Mouse (Mus musculus): Measurements from ENCODE around the gene Olfr1076. TPM values are rescaled to one million over a fixed set of nuclear protein-coding genes. Genes with fewer than 3 reads are reported as not detected.

Gene Olfr1076
- total and polyA plus RNA-seq, 2 experiments: not detected

Other genes starting within 250 kb of the Olfr1076 start
- gene Olfr1051, start 229.4 kb upstream of the Olfr1076 start, total RNA-seq (2014; rRNA removed): not detected in 2 replicates
- not detected in 2 replicates for gene Olfr1051, start 229.4 kb upstream of the Olfr1076 start, polyA plus RNA-seq (2012; rRNA removed)
- not detected in 2 replicates for gene Olfr1052, start 216.0 kb upstream of the Olfr1076 start, total RNA-seq (2014; rRNA removed)
- gene Olfr1052, start 216.0 kb upstream of the Olfr1076 start, polyA plus RNA-seq (2012; rRNA removed): not detected in 2 replicates
- gene Olfr1053, start 193.2 kb upstream of the Olfr1076 start, total RNA-seq (2014; rRNA removed): not detected in 2 replicates
- gene Olfr1053, start 193.2 kb upstream of the Olfr1076 start, polyA plus RNA-seq (2012; rRNA removed): not detected in 2 replicates
- not detected in 2 replicates for gene Olfr1054, start 173.0 kb upstream of the Olfr1076 start, total RNA-seq (2014; rRNA removed)
- not detected in 2 replicates for gene Olfr1054, start 173.0 kb upstream of the Olfr1076 start, polyA plus RNA-seq (2012; rRNA removed)
- not detected in 2 replicates for gene Olfr1055, start 158.2 kb upstream of the Olfr1076 start, total RNA-seq (2014; rRNA removed)
- gene Olfr1055, start 158.2 kb upstream of the Olfr1076 start, polyA plus RNA-seq (2012; rRNA removed): not detected in 2 replicates
- gene Olfr1056, start 146.0 kb upstream of the Olfr1076 start, total RNA-seq (2014; rRNA removed): not detected in 2 replicates
- not detected in 2 replicates for gene Olfr1056, start 146.0 kb upstream of the Olfr1076 start, polyA plus RNA-seq (2012; rRNA removed)
- not detected in 2 replicates for gene Olfr1057, start 130.1 kb upstream of the Olfr1076 start, total RNA-seq (2014; rRNA removed)
- gene Olfr1057, start 130.1 kb upstream of the Olfr1076 start, polyA plus RNA-seq (2012; rRNA removed): not detected in 2 replicates
- not detected in 2 replicates for gene Olfr1058, start 119.9 kb upstream of the Olfr1076 start, total RNA-seq (2014; rRNA removed)
- not detected in 2 replicates for gene Olfr1058, start 119.9 kb upstream of the Olfr1076 start, polyA plus RNA-seq (2012; rRNA removed)
- not detected in 2 replicates for gene Olfr1061, start 94.4 kb upstream of the Olfr1076 start, total RNA-seq (2014; rRNA removed)
- gene Olfr1061, start 94.4 kb upstream of the Olfr1076 start, polyA plus RNA-seq (2012; rRNA removed): not detected in 2 replicates
- not detected in 2 replicates for gene Olfr1062, start 81.7 kb upstream of the Olfr1076 start, total RNA-seq (2014; rRNA removed)
- not detected in 2 replicates for gene Olfr1062, start 81.7 kb upstream of the Olfr1076 start, polyA plus RNA-seq (2012; rRNA removed)
- not detected in 2 replicates for gene Olfr1065, start 57.9 kb upstream of the Olfr1076 start, total RNA-seq (2014; rRNA removed)
- not detected in 2 replicates for gene Olfr1065, start 57.9 kb upstream of the Olfr1076 start, polyA plus RNA-seq (2012; rRNA removed)
- not detected in 2 replicates for gene Olfr1066, start 52.2 kb upstream of the Olfr1076 start, total RNA-seq (2014; rRNA removed)
- not detected in 2 replicates for gene Olfr1066, start 52.2 kb upstream of the Olfr1076 start, polyA plus RNA-seq (2012; rRNA removed)
- gene Olfr228, start 21.1 kb upstream of the Olfr1076 start, total RNA-seq (2014; rRNA removed): not detected in 2 replicates
- not detected in 2 replicates for gene Olfr228, start 21.1 kb upstream of the Olfr1076 start, polyA plus RNA-seq (2012; rRNA removed)
- not detected in 2 replicates for gene Olfr1079, start 34.0 kb downstream of the Olfr1076 start, total RNA-seq (2014; rRNA removed)
- gene Olfr1079, start 34.0 kb downstream of the Olfr1076 start, polyA plus RNA-seq (2012; rRNA removed): not detected in 2 replicates
- not detected in 2 replicates for gene Olfr1080, start 49.8 kb downstream of the Olfr1076 start, total RNA-seq (2014; rRNA removed)
- not detected in 2 replicates for gene Olfr1080, start 49.8 kb downstream of the Olfr1076 start, polyA plus RNA-seq (2012; rRNA removed)
- gene Olfr1082, start 90.5 kb downstream of the Olfr1076 start, total RNA-seq (2014; rRNA removed): not detected in 2 replicates
- not detected in 2 replicates for gene Olfr1082, start 90.5 kb downstream of the Olfr1076 start, polyA plus RNA-seq (2012; rRNA removed)
- gene Olfr1084, start 131.3 kb downstream of the Olfr1076 start, total RNA-seq (2014; rRNA removed): not detected in 2 replicates
- not detected in 2 replicates for gene Olfr1084, start 131.3 kb downstream of the Olfr1076 start, polyA plus RNA-seq (2012; rRNA removed)
- gene Olfr1085, start 153.6 kb downstream of the Olfr1076 start, total RNA-seq (2014; rRNA removed): not detected in 2 replicates
- not detected in 2 replicates for gene Olfr1085, start 153.6 kb downstream of the Olfr1076 start, polyA plus RNA-seq (2012; rRNA removed)
- gene Olfr1086, start 171.6 kb downstream of the Olfr1076 start, total RNA-seq (2014; rRNA removed): not detected in 2 replicates
- not detected in 2 replicates for gene Olfr1086, start 171.6 kb downstream of the Olfr1076 start, polyA plus RNA-seq (2012; rRNA removed)
- not detected in 2 replicates for gene Olfr1087, start 189.9 kb downstream of the Olfr1076 start, total RNA-seq (2014; rRNA removed)
- gene Olfr1087, start 189.9 kb downstream of the Olfr1076 start, polyA plus RNA-seq (2012; rRNA removed): not detected in 2 replicates
- gene Olfr1089, start 225.2 kb downstream of the Olfr1076 start, total RNA-seq (2014; rRNA removed): not detected in 2 replicates
- gene Olfr1089, start 225.2 kb downstream of the Olfr1076 start, polyA plus RNA-seq (2012; rRNA removed): not detected in 2 replicates